Mouse (Mus musculus): ENCODE results near the gene Golgb1.
A peak's percentile ranks its signal among the peaks of the same experiment; 100 is the strongest.
"Not testable (repeated sequence)": the region's sequence is repeated elsewhere in the genome, so short reads cannot be mapped to it uniquely, and the experiment has no call there.

The Golgb1 gene

GRCm38 (mm10) chr16:36874583-36875275 lies at the start of gene Golgb1, which contains the start of gene Eaf2:
TSS of gene Golgb1 (plus strand) at chr16:36875140.
TSS of gene Eaf2 (minus strand) at chr16:36875003.
- peak; percentile 100 for DNase-seq (ENCODE audit: low read depth, low spot score)

GRCm38 (mm10) chr16:36827611-36828053 lies 47.3 kb upstream of the Golgb1 start:
- no peak for DNase-seq (ENCODE audit: low read depth, low spot score)

- peak; percentile 62 for DNase-seq (ENCODE audit: low read depth, low spot score)
Measured at GRCm38 (mm10) chr16:36828054-36828786, 46.7 kb upstream of the Golgb1 start, which contains the start of gene Iqcb1. TSS of gene Iqcb1 (plus strand) at chr16:36828385.

- DNase-seq (ENCODE audit: low read depth, low spot score), result no peak
Measured at GRCm38 (mm10) chr16:36828820-36829219, 46.1 kb upstream of the Golgb1 start.

GRCm38 (mm10) chr16:36846894-36847293 lies 28.0 kb upstream of the Golgb1 start:
- DNase-seq (ENCODE audit: low read depth, low spot score), result not testable (repeated sequence)

- DNase-seq (ENCODE audit: low read depth, low spot score), result no peak
Measured at GRCm38 (mm10) chr16:36851202-36851601, 23.7 kb upstream of the Golgb1 start.

GRCm38 (mm10) chr16:36863585-36863984 lies 11.4 kb upstream of the Golgb1 start:
- DNase-seq (ENCODE audit: low read depth, low spot score), result no peak

GRCm38 (mm10) chr16:36869442-36869841 lies 5.5 kb upstream of the Golgb1 start:
- DNase-seq (ENCODE audit: low read depth, low spot score), result no peak

GRCm38 (mm10) chr16:36875276-36875851 lies 424 bp downstream of the Golgb1 start:
- DNase-seq (ENCODE audit: low read depth, low spot score), result no peak

- no peak for DNase-seq (ENCODE audit: low read depth, low spot score)
Measured at GRCm38 (mm10) chr16:36877316-36877715, 2.4 kb downstream of the Golgb1 start.

- DNase-seq (ENCODE audit: low read depth, low spot score), result no peak
Measured at GRCm38 (mm10) chr16:36882737-36883343, 7.9 kb downstream of the Golgb1 start.

GRCm38 (mm10) chr16:36884881-36885280 lies 9.9 kb downstream of the Golgb1 start:
- DNase-seq (ENCODE audit: low read depth, low spot score), result no peak

- no peak for DNase-seq (ENCODE audit: low read depth, low spot score)
Measured at GRCm38 (mm10) chr16:36885912-36886311, 11.0 kb downstream of the Golgb1 start.

- no peak for DNase-seq (ENCODE audit: low read depth, low spot score)
Measured at GRCm38 (mm10) chr16:36887546-36887945, 12.6 kb downstream of the Golgb1 start.

GRCm38 (mm10) chr16:36890559-36890958 lies 15.6 kb downstream of the Golgb1 start:
- no peak for DNase-seq (ENCODE audit: low read depth, low spot score)

GRCm38 (mm10) chr16:36891415-36891814 lies 16.5 kb downstream of the Golgb1 start:
- no peak for DNase-seq (ENCODE audit: low read depth, low spot score)

- DNase-seq (ENCODE audit: low read depth, low spot score), result no peak
Measured at GRCm38 (mm10) chr16:36893317-36893716, 18.4 kb downstream of the Golgb1 start.

GRCm38 (mm10) chr16:36896712-36897111 lies 21.8 kb downstream of the Golgb1 start:
- no peak for DNase-seq (ENCODE audit: low read depth, low spot score)

- DNase-seq (ENCODE audit: low read depth, low spot score), result no peak
Measured at GRCm38 (mm10) chr16:36903156-36903555, 28.2 kb downstream of the Golgb1 start.

GRCm38 (mm10) chr16:36911909-36912308 lies 37.0 kb downstream of the Golgb1 start:
- DNase-seq (ENCODE audit: low read depth, low spot score), result no peak

GRCm38 (mm10) chr16:36912311-36912710 lies 37.4 kb downstream of the Golgb1 start:
- DNase-seq (ENCODE audit: low read depth, low spot score), result no peak

- no peak for DNase-seq (ENCODE audit: low read depth, low spot score)
Measured at GRCm38 (mm10) chr16:36914195-36914594, 39.3 kb downstream of the Golgb1 start.

All from brain, embryonic 18.5 days (tissue).